Mouse (Mus musculus) G1E (cell line): ENCODE measurements at regions not wholly inside any gene's neighbourhood (a gene's known extent, or its start where the extent isn't known, plus 50 kb on each side); places are given as distances from the start of the nearest gene placed in this dataset.

Source experiments
- CTCF ChIP-seq: IDR thresholded peaks from 2 replicates; pipeline ENCODE4 v1.5.1; 2012; ENCODE audit warnings: low read depth, low read length, inconsistent platforms, mixed read lengths
- GATA1 ChIP-seq: IDR thresholded peaks from 2 replicates; pipeline ENCODE4 v1.6.1; 2012; ENCODE audit warnings: borderline replicate concordance, low read length, inconsistent platforms, mixed read lengths
- POLR2AphosphoS5 ChIP-seq: IDR thresholded peaks from 2 replicates; pipeline ENCODE4 v1.6.1; 2012; ENCODE audit warnings: low read depth, low read length, inconsistent platforms; ENCODE audit not compliant: insufficient replicate concordance
- TAL1 ChIP-seq: conservative IDR thresholded peaks from 2 replicates; pipeline ENCODE4 v1.6.1; 2012; ENCODE audit warnings: low read depth, low read length, inconsistent platforms, mixed read lengths

GRCm38 (mm10) chr9:22979627-22980026, 243.2 kb upstream of the Bmper start:
- no peak for TF ChIP-seq CTCF
- no peak for TF ChIP-seq TAL1
- TF ChIP-seq POLR2AphosphoS5, result no peak
- TF ChIP-seq GATA1, result no peak
